Mouse (Mus musculus) limb, embryonic 15.5 days (tissue): ENCODE measurements at regions not wholly inside any gene's neighbourhood (a gene's known extent, or its start where the extent isn't known, plus 50 kb on each side); places are given as distances from the start of the nearest gene placed in this dataset.

Source experiments
- ATAC-seq: fragments of 200-750 bp; cut with Nextera tagmentation; 2 replicates; pipeline ENCODE4 v1.8.0; 2017; ENCODE audit warnings: low read depth, moderate TSS enrichment; ENCODE audit not compliant: insufficient number of reproducible peaks, low FRiP score, low TSS enrichment
- H3K27ac ChIP-seq: fragments of 300-500 bp; sonication (generic); 2 replicates; pipeline ENCODE4 v1.5.1; 2015; ENCODE audit warnings: moderate library complexity, mild to moderate bottlenecking, inconsistent platforms
- H3K27me3 ChIP-seq: fragments of 300-500 bp; sonication (generic); 2 replicates; pipeline ENCODE4 v1.6.1; 2015; ENCODE audit warnings: inconsistent platforms
- H3K36me3 ChIP-seq: fragments of 300-500 bp; sonication (generic); 2 replicates; pipeline ENCODE4 v1.6.1; 2015; ENCODE audit warnings: inconsistent platforms
- H3K4me1 ChIP-seq: fragments of 300-500 bp; sonication (generic); 2 replicates; pipeline ENCODE4 v1.6.1; 2015; ENCODE audit warnings: inconsistent platforms
- H3K4me2 ChIP-seq: fragments of 300-500 bp; sonication (generic); 2 replicates; pipeline ENCODE4 v1.6.1; 2015; ENCODE audit warnings: mild to moderate bottlenecking, inconsistent platforms
- H3K4me3 ChIP-seq: fragments of 300-500 bp; sonication (generic); 2 replicates; pipeline ENCODE4 v1.5.1; 2015; ENCODE audit warnings: mild to moderate bottlenecking, inconsistent platforms
- H3K9ac ChIP-seq: fragments of 300-500 bp; sonication (generic); 2 replicates; pipeline ENCODE4 v1.6.1; 2015; ENCODE audit warnings: inconsistent platforms
- H3K9me3 ChIP-seq: fragments of 300-500 bp; sonication (generic); 2 replicates; pipeline ENCODE4 v1.6.1; 2016; ENCODE audit warnings: inconsistent platforms
- WGBS: fragments of 180-500 bp; shearing (Covaris S2); methylation state at CpG from one replicate; pipeline ENCODE4 v1.1.7; 2015; 5-methylcytosine and 5-hydroxymethylcytosine counted together

- Histone ChIP-seq H3K9ac (no peak overlapping the region), H3K4me1 (no peaks in the 10 kb centered on the region), H3K27me3 (no peaks in the 10 kb centered on the region), H3K9me3 (no peaks in the 10 kb centered on the region), H3K36me3 (no peaks in the 10 kb centered on the region), H3K27ac (no peak overlapping the region), H3K4me3 (no peak overlapping the region), H3K4me2 (no peak overlapping the region)
- ATAC-seq: no peak
- 85% methylated on average over 3 of the region's 3 CpGs for WGBS
These were observed 117.0 kb upstream of the Nr2f2 start for GRCm38 (mm10) chr7:70483536-70483935.

- no peak overlapping the region for H3K9ac ChIP-seq
- no peak overlapping the region for H3K4me3 ChIP-seq
- no peaks in the 10 kb centered on the region for H3K36me3 ChIP-seq
- ATAC-seq: no peak
- no peaks in the 10 kb centered on the region for H3K27me3 ChIP-seq
- no peak overlapping the region for H3K4me2 ChIP-seq
- H3K9me3 ChIP-seq: no peaks in the 10 kb centered on the region
- 57% methylated on average over 10 of the region's 10 CpGs for WGBS
- no peaks in the 10 kb centered on the region for H3K4me1 ChIP-seq
- H3K27ac ChIP-seq: no peak overlapping the region
These were observed 115.3 kb upstream of the Nr2f2 start for GRCm38 (mm10) chr7:70481880-70482279.

DNA sequence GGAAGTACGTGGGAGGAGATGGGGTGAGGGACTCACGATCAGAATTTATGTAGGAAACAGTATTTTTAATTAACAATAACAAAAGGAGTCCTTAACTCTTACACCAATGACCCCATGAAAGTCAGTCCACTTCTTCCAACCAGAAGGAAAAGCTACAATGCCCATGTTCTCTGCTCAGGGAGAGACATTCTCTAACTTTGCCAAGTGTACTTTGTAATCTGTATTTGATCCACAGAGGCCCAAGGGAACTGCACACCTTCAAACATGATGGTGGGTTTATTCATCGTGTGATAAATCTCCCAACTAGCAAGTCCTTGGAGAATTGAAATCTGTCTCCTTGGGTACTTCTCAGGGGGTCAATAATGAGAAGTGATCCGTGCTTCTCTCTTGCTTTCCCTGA is 106.3 kb upstream of the Nr2f2 start:
- Histone ChIP-seq H3K9ac (no peak overlapping the region), H3K27ac (no peak overlapping the region), H3K9me3 (no peaks in the 10 kb centered on the region), H3K4me2 (no peak overlapping the region), H3K36me3 (no peaks in the 10 kb centered on the region), H3K4me3 (no peak overlapping the region), H3K27me3 (no peaks in the 10 kb centered on the region), H3K4me1 (no peaks in the 10 kb centered on the region)
- no peak for ATAC-seq
- WGBS: 74% methylated on average over 4 of the region's 4 CpGs

- Histone ChIP-seq H3K4me1 (no peaks in the 10 kb centered on the region), H3K4me3 (no peak overlapping the region), H3K9me3 (no peaks in the 10 kb centered on the region), H3K27ac (no peak overlapping the region), H3K4me2 (no peak overlapping the region), H3K36me3 (no peaks in the 10 kb centered on the region), H3K9ac (no peak overlapping the region), H3K27me3 (no peaks in the 10 kb centered on the region)
- no peak for ATAC-seq
- 88% methylated on average over 2 of the region's 2 CpGs for WGBS
These were observed 104.0 kb upstream of the Nr2f2 start for GRCm38 (mm10) chr7:70470557-70470956.

DNA sequence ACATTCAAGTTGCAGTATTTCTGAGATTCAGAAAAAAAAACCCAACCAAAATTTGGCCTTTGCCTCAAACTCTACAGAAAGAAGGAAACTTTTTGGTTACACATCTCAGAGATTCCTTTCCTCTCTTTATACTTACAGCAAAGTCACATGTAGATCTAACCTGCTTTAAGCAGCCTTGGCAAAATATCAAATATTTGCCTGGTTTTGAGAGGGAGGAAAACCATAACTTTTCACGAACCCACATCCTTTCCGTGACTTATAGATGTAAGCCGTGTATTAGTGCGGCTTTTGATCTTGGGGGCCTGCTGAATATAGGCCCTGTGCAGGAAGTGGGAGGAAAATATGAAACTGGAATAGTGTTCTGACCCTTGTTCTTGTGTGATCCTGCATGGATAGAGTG is 95.6 kb upstream of the Nr2f2 start:
- 23% methylated on average over 4 of the region's 4 CpGs for WGBS
- H3K27ac ChIP-seq: no peak overlapping the region
- H3K4me2 ChIP-seq: no peak overlapping the region
- no peaks in the 10 kb centered on the region for H3K36me3 ChIP-seq
- no peak for ATAC-seq
- H3K27me3 ChIP-seq: no peaks in the 10 kb centered on the region
- no peak overlapping the region for H3K9ac ChIP-seq
- no peak overlapping the region for H3K4me3 ChIP-seq
- no peaks in the 10 kb centered on the region for H3K9me3 ChIP-seq
- H3K4me1 ChIP-seq: no peaks in the 10 kb centered on the region

- no peak overlapping the region for H3K4me3 ChIP-seq
- H3K36me3 ChIP-seq: no peaks in the 10 kb centered on the region
- H3K9me3 ChIP-seq: no peaks in the 10 kb centered on the region
- no peak overlapping the region for H3K27ac ChIP-seq
- no peak for ATAC-seq
- no peak overlapping the region for H3K9ac ChIP-seq
- H3K4me2 ChIP-seq: no peak overlapping the region
- no peaks in the 10 kb centered on the region for H3K4me1 ChIP-seq
- no peaks in the 10 kb centered on the region for H3K27me3 ChIP-seq
- WGBS: 26% methylated on average over 1 of the region's 1 CpGs
These were observed 88.0 kb upstream of the Nr2f2 start for GRCm38 (mm10) chr7:70454525-70454924.

- no peak for ATAC-seq
- no peaks in the 10 kb centered on the region for H3K27me3 ChIP-seq
- no peaks in the 10 kb centered on the region for H3K4me1 ChIP-seq
- no peaks in the 10 kb centered on the region for H3K36me3 ChIP-seq
- no peak overlapping the region for H3K4me3 ChIP-seq
- WGBS: 64% methylated on average over 4 of the region's 4 CpGs
- H3K9me3 ChIP-seq: no peaks in the 10 kb centered on the region
- no peak overlapping the region for H3K9ac ChIP-seq
- no peak overlapping the region for H3K4me2 ChIP-seq
- H3K27ac ChIP-seq: no peak overlapping the region
These were observed 86.3 kb upstream of the Nr2f2 start for GRCm38 (mm10) chr7:70452816-70453215.

DNA sequence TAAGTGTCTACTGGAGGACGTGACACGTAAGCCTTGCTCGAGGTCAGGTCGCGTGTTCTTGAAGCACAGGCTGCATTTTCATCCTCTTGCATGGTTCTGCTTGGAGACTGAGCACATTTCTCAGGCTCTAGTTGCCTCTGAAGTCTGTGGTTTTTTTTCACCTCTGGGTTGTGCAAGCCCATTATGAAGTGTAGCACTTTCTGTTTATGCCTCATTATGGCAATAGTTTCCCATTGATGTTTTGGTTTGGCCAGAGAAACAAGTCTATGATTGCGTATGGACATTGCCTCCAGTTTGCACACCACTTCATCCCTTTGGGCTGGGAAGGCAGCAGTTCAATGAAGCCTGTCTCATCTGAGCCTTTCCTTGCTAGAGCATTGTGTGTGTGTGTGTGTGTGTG is 72.4 kb upstream of the Nr2f2 start:
- H3K27ac ChIP-seq: no peak overlapping the region
- no peaks in the 10 kb centered on the region for H3K27me3 ChIP-seq
- H3K4me1 ChIP-seq: no peaks in the 10 kb centered on the region
- no peaks in the 10 kb centered on the region for H3K9me3 ChIP-seq
- H3K4me3 ChIP-seq: no peak overlapping the region
- WGBS: 93% methylated on average over 6 of the region's 6 CpGs
- no peak overlapping the region for H3K4me2 ChIP-seq
- ATAC-seq: no peak
- no peak overlapping the region for H3K9ac ChIP-seq
- H3K36me3 ChIP-seq: no peaks in the 10 kb centered on the region

- H3K4me3 ChIP-seq: no peak overlapping the region
- H3K27ac ChIP-seq: no peak overlapping the region
- no peak overlapping the region for H3K9ac ChIP-seq
- H3K9me3 ChIP-seq: no peaks in the 10 kb centered on the region
- no peak overlapping the region for H3K4me2 ChIP-seq
- H3K4me1 ChIP-seq: no peaks in the 10 kb centered on the region
- ATAC-seq: no peak
- H3K27me3 ChIP-seq: no peaks in the 10 kb centered on the region
- WGBS: 23% methylated on average over 8 of the region's 8 CpGs
- H3K36me3 ChIP-seq: no peaks in the 10 kb centered on the region
These were observed 67.3 kb upstream of the Nr2f2 start for GRCm38 (mm10) chr7:70433838-70434237.

DNA sequence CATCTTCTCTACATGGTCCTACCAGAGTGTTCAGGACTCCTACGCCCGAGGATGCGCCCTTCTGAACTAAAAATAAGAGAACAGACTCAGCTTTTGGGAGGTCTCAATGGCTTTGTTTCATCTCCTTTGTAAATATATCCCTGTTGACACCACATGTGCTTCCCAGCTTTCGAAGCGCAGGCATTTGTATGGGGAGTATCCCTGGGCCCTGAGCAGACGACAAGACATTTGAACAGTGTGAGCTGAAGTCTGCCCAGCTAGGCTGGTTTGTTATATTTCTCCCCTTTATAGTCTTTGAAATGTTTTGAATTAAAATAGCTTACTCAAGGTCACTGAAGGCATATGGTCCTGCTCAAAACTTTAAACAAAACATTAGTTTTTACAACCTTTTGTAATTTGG is 66.8 kb upstream of the Nr2f2 start:
- Histone ChIP-seq H3K4me1 (no peaks in the 10 kb centered on the region), H3K4me2 (no peak overlapping the region), H3K9me3 (no peaks in the 10 kb centered on the region), H3K36me3 (no peaks in the 10 kb centered on the region), H3K27ac (no peak overlapping the region), H3K4me3 (no peak overlapping the region), H3K27me3 (no peaks in the 10 kb centered on the region), H3K9ac (no peak overlapping the region)
- no peak for ATAC-seq
- WGBS: 61% methylated on average over 6 of the region's 6 CpGs

DNA sequence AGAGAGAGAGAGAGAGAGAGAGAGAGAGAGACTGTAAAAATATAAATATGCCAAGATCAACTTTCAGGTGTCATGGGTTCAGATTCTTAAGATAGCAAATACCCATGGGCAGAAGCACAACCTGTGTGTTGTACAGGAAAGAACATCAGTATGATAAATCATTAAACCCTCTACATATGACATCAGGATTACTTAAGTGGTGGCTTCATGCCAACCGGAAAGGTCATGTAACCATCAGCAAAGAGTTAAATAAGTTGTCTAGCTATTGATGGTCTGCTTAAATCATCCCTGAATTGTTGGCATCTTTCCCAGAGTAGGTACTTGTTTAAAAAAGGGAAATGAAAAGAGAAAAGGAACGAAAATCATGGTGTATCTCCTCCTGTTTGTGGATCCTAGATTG is 65.2 kb upstream of the Nr2f2 start:
- Histone ChIP-seq H3K4me1 (no peaks in the 10 kb centered on the region), H3K9me3 (no peaks in the 10 kb centered on the region), H3K27me3 (no peaks in the 10 kb centered on the region), H3K9ac (no peak overlapping the region), H3K27ac (no peak overlapping the region), H3K4me2 (no peak overlapping the region), H3K36me3 (no peaks in the 10 kb centered on the region), H3K4me3 (no peak overlapping the region)
- ATAC-seq: no peak
- WGBS: 64% methylated on average over 2 of the region's 2 CpGs

GRCm38 (mm10) chr7:70429326-70429725 is 62.8 kb upstream of the Nr2f2 start:
- H3K27me3 ChIP-seq: no peaks in the 10 kb centered on the region
- 0 out of 2 replicates have a peak, but pooled peaks have one; percentile 30 for ATAC-seq

DNA sequence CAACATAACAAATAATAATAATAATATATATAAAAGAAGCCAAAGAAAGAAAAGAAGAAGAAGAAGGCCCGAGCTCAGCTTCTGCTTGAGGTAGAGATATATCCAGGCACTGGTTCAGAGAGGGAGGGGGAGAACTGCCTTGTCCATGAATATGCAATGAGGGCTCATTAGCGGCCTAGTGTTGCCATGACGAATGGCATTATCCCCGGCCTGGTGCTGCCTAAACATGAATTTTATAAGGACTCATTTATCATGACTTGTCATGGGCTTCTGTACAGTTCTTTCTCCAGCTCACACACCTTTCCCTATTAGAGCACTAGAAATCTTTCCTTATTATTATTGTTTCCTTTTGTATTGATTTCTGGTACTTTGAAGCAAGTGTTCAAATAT is 57.7 kb upstream of the Nr2f2 start:
- 53% methylated on average over 4 of the region's 4 CpGs for WGBS
- Histone ChIP-seq H3K4me3 (no peak overlapping the region), H3K9me3 (no peaks in the 10 kb centered on the region), H3K9ac (no peak overlapping the region), H3K4me1 (no peaks in the 10 kb centered on the region), H3K4me2 (no peak overlapping the region), H3K27me3 (no peaks in the 10 kb centered on the region), H3K27ac (no peak overlapping the region), H3K36me3 (no peaks in the 10 kb centered on the region)
- ATAC-seq: no peak

More at GRCm38 (mm10) chr7:70429326-70429725, 62.8 kb upstream of the Nr2f2 start:
- Histone ChIP-seq H3K4me1 (no peaks in the 10 kb centered on the region), H3K4me2 (no peak overlapping the region), H3K9ac (no peak overlapping the region), H3K4me3 (no peak overlapping the region), H3K27ac (no peak overlapping the region), H3K36me3 (no peaks in the 10 kb centered on the region), H3K9me3 (no peaks in the 10 kb centered on the region)
- WGBS: 35% methylated on average over 2 of the region's 2 CpGs
